Mouse (Mus musculus) kidney, postnatal 36 days (tissue): Measurements from ENCODE around the gene Glt1d1.

ENCODE experiments used
- DNase-seq, 2 experiments: peaks; one replicate each; pipeline ENCODE4 v3.0.0; 2021 to 2022; ENCODE audit warnings: mixed read lengths in 2 of 2

Glt1d1 gene

DNA sequence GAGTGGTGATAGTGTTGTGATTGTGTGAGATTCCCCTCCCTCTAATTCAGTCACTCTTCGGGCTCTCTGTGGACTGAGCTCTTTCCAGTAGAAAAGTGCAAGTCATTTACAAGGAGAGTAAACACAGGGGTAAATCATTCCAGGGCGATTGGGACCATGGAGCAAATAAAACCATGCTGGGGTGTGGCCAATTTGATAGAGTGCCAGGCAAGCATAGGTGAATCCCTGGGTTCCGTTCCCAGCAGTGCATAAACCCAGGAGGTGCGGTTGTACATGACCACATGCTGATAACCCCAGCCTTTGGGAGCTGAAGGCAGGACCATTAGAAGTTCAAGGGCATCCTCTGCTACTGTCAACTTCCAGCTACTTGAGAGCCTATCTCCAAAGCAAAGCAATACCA, 1.1 kb downstream of the Glt1d1 start:
- peak; percentile 30 to 70 for DNase-seq

DNA sequence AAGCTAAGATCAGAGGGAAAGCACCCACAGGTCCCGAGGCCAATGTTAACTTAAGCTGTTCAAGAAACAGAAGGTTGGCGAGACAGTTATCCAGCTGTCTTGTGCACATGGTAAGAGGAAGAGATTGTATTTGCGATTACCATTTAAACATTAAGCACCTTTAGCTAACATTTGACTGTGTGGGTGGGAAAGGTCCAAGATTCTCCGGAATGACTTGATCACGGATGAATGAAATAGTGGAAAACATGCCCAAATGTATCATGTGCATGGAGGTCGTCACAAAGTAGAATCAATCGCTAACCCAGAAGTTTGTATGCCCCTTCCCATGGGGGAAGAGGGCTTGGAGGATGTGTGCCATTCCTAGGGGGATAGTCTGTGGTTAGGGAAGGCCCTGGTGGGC, 1.6 kb downstream of the Glt1d1 start:
- peak in 1 of 2 experiments; percentile 51 for DNase-seq

DNA sequence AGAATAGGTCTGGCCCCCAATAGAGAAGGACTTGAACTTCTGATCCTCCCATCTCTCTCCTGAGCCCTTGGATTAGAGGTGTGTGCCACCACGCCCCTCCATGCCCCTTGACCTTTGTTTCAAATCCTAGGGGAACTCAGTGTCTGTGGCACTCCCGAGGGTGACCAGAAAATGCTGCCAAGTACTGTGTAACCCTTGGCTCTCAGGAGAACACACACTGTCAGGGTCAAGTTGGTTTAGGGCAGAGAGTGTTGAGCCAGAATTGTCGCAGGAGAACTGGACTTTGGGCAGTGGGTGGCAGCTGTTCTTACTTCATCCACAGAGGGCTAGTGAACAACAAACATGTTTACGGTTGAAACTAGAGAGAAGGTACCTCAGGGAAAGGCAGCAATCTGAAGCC, 5.6 kb downstream of the Glt1d1 start:
- peak; percentile 76 to 81 for DNase-seq

- no peak for DNase-seq
These were observed 6.1 kb downstream of the Glt1d1 start for GRCm38 (mm10) chr5:127638177-127638576.

DNA sequence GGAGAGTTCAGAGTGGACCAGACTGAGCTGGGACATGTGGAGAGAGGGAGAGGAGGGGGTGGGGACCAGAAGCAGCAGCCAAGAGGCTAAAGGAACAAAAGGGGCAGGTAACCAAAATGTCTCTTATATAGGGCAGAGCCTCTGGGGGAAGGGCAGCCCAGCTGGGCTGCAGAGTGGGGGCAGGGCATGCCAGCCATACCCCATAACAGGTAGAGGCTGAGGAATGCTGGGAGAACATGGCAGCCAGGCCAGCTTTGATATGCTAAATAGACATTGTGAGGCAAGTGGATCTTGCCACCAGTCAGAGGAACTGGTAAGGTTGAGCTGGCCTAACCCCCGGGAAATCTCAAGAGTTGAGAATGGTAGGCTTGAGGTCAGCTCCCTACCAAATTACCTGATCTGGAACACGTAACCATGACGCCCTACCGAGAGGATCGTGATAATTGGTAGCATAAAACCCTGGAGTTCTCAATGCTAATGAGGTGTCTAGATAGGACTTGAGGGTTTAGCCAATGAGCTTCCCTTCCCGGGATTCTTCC, 7.1 kb downstream of the Glt1d1 start:
- no peak for DNase-seq

DNA sequence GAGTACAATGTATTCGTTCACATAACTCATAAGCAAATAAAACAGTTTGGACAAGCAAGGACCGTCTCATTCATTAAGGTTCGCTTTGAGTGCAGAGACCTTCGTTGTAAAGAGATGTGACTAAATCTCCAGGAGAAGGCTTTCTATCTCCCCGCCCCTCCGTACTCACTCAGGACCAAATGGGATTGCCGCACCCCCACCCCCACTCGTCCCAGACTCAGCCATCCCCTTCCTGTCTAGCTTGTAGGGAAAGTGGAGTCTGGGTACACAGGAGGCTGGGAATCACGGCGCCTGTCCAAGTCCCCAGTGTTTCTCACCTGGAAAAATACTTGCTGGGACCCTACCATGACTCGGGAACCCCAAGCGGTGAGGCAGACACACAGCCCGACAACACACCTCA, 7.6 kb downstream of the Glt1d1 start:
- DNase-seq: no peak

DNA sequence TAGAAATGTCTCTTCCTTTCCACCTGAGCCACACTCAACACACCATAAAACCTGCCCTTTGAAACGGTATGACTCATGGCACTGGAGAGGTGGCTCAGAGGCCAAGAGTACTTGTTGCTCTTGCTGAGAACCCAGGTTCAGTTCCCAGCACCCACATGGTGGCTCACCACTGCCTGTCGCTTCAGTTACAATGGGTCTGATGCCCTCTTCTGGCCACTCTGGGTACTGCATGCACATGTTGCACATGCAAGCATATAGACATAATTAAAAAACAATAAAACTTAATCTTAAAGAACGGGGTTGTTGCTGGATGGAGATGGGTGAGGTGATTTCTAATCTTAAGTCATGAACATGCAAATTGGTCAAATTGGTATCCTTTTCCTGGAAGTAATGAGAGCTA, 8.3 kb downstream of the Glt1d1 start:
- DNase-seq: peak in 1 of 2 experiments; percentile 27

- DNase-seq: no peak
These were observed 9.3 kb downstream of the Glt1d1 start for GRCm38 (mm10) chr5:127641185-127641958.

DNA sequence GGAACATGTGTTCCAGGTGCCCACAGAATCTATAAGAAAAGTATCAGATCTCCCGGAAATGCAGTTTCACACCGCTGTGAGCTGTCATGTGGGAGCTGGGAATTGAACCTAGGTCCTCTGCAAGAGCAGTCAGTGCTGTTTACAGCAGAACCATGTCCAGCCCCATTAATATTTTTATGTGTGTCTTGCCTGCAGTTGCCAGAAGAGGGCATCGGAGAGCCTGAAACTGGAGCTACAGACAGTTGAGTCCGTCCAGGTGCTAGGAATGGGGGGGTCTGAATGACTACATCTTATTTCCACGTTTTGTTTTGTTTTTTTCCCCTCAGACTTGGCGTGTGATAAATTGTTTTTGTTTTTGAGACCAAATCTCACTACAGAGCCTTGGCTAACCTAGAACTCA, 16.0 kb downstream of the Glt1d1 start:
- peak in 1 of 2 experiments; percentile 58 for DNase-seq

- DNase-seq: peak in 1 of 2 experiments; percentile 70
These were observed 17.0 kb downstream of the Glt1d1 start for GRCm38 (mm10) chr5:127649077-127649476.

DNA sequence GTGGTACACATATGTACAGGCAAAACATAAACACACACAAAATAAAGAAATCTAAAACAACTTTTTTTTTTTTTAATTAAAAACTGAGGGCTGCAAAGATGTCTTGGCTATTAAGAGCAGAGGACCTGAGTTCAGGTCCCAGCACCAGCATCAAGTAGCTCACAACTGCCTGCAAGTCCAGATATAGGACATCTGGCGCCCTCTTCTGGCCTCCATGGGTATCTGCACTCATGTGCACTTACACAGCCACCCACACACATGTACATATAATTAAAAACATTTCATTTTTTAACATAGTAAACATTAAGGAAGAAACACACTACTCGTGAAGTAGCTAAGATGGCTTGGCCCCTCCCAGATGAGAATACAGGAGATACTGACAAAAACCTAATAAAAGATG, 26.2 kb downstream of the Glt1d1 start:
- DNase-seq: no peak

DNA sequence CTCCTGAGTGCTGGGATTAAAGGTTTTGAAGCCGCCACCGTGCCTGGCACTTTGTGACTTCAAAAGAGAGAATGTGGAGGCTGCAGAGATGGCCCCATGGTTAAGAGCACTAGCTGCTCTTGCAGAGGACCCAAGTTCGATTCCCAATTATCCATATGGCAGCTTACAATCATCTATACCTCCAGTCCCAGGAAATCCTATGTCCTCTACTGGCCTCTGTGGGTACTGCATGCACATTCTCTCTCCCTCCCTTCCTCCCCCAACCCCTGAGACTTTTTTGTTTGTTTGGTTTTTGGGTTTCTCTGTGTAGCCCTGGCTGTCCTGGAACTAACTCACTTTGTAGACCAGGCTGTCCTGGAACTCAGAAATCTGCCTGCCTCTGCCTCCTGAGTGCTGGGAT, 27.2 kb downstream of the Glt1d1 start:
- peak in 1 of 2 experiments; percentile 14 for DNase-seq

DNA sequence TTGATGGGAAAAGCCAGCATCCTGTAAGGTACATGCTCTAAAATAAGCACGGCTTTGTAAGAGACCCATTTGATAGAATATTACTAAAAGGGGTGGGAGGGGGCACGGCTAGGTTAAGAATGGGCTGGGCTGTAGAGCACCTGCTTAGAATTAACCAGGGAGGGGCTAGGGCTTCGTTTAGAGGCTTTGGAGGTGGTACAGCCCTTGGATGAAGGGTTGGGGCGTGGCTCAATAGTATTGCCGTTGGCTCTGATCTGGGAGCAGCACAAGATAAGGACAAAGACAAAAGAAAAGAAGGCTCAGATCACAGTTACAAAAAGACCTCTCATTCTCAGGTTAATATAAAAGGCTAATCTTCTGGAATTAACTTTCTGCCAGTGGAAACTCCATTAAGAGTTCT, 28.2 kb downstream of the Glt1d1 start:
- DNase-seq: no peak

DNA sequence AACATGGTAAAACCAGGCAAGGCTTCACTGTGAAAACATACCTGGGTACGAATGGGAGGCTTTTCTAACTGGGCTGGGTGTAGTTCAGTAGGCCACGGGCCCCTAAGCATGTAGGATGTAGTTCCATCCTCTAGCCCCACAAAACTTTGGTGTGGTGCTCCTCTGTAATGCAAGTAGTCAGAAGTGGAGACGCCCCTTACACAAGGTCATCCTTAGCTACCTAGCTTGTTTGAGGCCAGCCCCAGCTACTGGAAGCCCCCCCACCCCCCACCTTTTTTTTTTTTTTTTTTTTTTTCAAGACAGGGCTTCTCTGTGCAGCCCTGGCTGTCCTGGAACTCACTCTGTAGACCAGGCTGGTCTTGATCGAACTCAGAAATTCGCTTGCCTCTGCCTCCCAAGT, 28.9 kb downstream of the Glt1d1 start:
- DNase-seq: no peak

DNA sequence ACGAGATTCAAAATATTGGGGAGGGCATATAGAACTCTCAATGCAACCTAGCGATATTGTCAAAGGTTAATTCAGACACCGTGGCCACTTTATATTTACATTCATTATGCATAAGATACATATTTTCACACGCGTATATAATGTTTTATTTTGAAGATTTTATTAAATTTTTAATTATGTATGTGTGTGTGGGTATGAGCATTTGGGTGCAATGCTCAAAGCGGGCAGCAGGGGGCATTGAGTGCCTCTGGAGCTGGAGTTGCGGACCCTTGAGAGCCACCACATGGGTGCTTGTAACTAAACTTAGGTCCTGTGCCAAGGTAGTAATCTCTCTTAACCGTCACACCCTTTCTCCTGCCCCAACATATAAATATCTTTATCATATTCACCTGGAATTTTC, 41.9 kb downstream of the Glt1d1 start:
- peak in 1 of 2 experiments; percentile 18 for DNase-seq

GRCm38 (mm10) chr5:127677561-127677960, 45.5 kb downstream of the Glt1d1 start:
- DNase-seq: no peak

- DNase-seq: peak in 1 of 2 experiments; percentile 20
These were observed 46.4 kb downstream of the Glt1d1 start for GRCm38 (mm10) chr5:127678501-127678900.

DNA sequence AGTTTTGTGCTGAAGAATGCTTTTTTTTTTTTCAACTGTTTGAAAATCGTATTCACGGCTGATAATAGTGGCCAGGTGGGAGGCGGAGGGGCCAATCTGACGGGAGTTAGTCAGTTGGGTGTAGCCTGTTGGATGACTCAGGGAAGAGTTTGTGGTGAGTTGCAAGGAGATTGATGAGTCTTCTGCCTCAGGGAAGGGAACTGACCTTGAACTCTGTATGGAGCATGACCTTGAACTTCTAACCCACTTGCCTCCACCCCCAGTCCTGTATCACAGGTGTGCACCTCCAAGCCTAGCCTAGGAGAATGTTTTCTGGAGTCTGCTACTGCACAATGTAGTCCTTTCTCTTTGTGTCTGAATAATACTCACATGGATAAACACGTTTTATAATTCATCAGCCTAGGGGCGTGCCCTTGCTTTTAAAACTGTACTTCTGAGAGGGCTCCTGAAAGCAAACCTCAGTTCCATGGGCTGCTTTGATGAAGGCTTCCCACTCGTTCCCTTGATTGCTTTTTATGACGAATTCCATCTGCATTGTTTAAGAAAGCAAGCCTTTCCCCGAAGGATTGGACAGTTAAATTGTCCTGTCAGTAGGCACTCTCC, 56.6 kb downstream of the Glt1d1 start:
- no peak for DNase-seq

DNA sequence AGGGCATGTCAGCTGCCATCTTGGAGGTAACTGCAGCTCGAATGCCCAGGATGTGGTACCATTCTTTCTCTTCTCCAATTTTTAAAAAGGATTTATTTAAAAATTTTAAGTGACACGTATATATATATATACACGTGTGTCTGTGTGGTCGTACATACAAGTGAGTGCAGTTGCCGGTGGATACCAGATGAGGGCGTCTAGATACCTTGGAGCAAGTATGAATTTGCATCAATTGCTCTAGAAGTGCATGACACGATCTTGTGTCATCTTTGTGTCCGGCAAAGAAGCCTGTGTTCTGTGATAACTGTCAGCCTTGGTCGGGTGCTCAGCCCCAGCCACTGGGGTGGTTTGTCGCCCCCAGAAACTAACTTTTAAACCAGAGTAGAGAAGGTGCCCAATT, 59.0 kb downstream of the Glt1d1 start:
- no peak for DNase-seq

DNA sequence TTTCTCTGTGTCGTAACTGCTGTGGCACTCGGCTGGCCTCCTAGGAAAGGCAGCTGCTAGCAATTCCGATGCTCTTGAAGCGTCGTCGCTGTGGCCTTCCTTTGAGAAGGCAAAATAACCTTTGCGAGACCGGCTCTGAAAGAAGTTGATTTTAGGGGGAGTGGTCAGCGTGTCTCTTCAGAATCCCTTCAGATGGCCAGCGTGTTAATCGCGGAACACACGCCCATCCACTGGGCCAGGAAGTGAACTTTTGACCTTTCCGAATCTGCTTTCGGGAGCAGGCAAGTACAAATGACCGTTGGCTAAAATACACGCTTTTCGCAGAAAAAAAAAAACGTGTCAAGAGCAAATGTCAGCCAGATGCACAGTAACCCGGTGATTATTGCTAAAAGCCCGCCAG, 59.5 kb downstream of the Glt1d1 start:
- DNase-seq: peak; percentile 9 to 12

DNA sequence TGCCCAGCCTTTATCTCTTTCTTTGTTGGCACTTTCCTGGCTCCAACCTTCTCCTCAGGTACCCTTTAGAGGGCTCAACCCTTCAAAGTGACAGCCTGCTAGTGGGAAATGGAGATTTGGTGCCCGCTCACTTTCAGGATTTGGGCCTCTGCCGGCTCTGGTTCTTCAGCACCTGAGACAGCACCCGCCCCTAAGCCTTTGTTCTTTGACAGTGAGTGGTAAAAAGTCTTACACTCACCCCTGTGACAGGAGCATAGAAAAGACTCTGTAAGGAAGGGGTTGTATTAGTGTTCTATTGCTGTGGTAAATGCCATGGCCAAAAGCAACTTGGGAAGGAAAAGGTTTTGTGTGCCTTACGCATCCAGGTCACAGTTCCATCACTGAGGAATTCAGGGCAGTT, 63.8 kb downstream of the Glt1d1 start:
- no peak for DNase-seq

- DNase-seq: no peak
These were observed 64.5 kb downstream of the Glt1d1 start for GRCm38 (mm10) chr5:127696602-127697001.

GRCm38 (mm10) chr5:127698525-127698924, 66.5 kb downstream of the Glt1d1 start:
- DNase-seq: no peak

DNA sequence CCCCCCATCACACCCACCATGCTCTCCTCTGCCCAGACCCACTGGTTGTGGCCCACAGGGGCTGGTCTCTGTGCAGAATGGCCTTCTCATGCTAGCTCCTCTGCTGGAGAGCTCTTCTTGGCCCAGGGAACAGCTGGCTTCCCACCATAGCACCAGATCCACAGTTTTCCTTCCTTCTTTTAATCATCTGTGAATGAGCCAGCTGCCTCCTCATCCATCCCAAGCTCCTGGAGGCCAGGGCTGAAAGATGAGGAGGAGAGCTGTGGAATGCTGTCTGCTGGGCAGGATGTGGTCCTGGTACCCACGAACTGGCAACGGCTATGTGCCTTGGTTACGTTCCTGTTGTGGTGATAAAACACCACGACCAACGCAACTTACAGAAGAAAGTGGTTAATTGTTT, 67.6 kb downstream of the Glt1d1 start:
- no peak for DNase-seq
